Mouse (Mus musculus) granulocyte monocyte progenitor cell, adult 5-6 weeks (primary cell): Measurements from ENCODE around the gene Tmed11. TPM values are rescaled to one million over a fixed set of nuclear protein-coding genes. Genes with fewer than 3 reads are reported as not detected.
"Not testable (repeated sequence)": the region's sequence is repeated elsewhere in the genome, so short reads cannot be mapped to it uniquely, and the experiment has no call there.

Experiments
- ATAC-seq: replicated peaks from 2 replicates; pipeline ENCODE4 v1.8.0; 2016; ENCODE audit warnings: mild to moderate bottlenecking, moderate TSS enrichment, inconsistent platforms; ENCODE audit not compliant: poor library complexity, severe bottlenecking
- total RNA-seq, 2 experiments: library from RNA; stranded (forward) in 1 of 2; stranded (reverse) in 1 of 2; fragments of 200-712, 200-1000 nt in 1 of 2; fragments of >200 nt in 1 of 2; fragmentation: Nextera tagmentation in 1 of 2; gene quantifications; 2 replicates each; pipeline ENCODE4 v1.2.3; 2014 to 2017

Tmed11 gene
- not detected in 2 replicates for total RNA-seq (2014; fragmentation: Nextera tagmentation)
- total RNA-seq (2017), result not detected in 2 replicates

GRCm38 (mm10) chr5:108795263-108795662, at the start of gene Tmed11:
Gene Tmed11 (minus strand): TSS chr5:108795363.
- not testable (repeated sequence) for ATAC-seq

- ATAC-seq, result no peak
Measured at GRCm38 (mm10) chr5:108836156-108836555, 41.0 kb upstream of the Tmed11 start.

- ATAC-seq, result no peak
Measured at GRCm38 (mm10) chr5:108823276-108823675, 28.1 kb upstream of the Tmed11 start.

DNA sequence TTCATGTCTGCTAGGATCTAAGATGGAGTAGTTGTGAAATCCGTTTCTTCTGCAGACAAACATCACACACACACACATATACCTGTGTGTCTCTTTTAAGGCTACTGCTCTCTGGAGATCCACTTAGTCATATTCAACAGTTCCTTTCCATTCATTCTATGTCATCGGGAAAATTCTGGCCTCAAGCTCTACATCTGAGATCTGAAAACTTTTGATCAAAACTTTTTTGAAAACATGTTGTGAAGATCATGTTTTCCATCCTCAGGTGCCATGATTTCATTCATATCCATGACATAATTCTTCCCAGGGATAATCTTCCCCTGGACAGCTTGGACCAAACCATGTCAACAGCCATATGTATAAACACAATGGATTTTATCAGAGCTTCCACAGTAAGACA, 13.6 kb upstream of the Tmed11 start, which contains the start of gene Vmn2r8:
Gene Vmn2r8, minus strand, starts transcription at position 101 of the 400 bp plus-strand sequence.
- ATAC-seq, result not testable (repeated sequence)

- no peak for ATAC-seq
Measured at GRCm38 (mm10) chr5:108803646-108804045, 8.5 kb upstream of the Tmed11 start.

GRCm38 (mm10) chr5:108790385-108790784, 4.8 kb downstream of the Tmed11 start:
- ATAC-seq, result not testable (repeated sequence)

GRCm38 (mm10) chr5:108774630-108775306, 20.4 kb downstream of the Tmed11 start, which contains the start of gene Rnf212:
Gene Rnf212 (minus strand): TSS chr5:108774982.
- no peak for ATAC-seq

DNA sequence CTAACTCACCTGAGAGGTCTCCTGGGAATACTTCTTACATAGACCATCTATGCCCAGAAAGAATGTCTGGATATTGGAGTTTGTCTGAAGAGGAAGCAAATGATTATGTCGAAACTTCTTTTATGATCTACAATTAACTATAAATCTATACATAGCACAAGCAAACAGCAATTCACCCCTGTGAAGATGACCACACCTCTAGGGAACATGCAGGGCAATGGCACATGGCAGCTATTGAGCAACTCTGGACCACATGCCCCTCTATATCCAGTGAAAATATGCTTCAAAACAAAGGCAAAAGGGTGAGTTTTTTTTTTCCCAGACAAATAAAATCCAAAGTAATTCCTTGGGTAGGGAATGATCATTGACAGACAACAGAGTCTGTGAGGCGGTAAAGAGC, 35.2 kb downstream of the Tmed11 start:
- no peak for ATAC-seq

DNA sequence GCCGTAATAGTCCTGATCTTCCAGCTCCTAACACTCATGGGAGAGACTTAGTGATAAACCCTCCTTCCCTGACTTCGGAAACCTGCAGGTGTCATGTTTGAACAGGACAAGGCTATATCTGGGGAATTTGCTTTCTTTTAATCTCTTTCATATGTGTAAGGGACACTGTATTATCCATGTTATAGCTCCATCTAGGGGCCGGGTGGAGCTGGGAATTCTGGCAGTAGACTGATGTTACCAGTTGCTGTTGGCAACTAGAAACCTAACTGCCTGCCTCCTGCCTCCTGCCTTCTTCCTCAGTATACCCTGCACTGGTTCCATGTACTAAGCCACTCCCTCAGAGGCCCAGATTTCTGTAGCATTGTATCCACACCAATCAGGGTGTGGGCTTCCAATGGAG, 36.8 kb downstream of the Tmed11 start:
- no peak for ATAC-seq

DNA sequence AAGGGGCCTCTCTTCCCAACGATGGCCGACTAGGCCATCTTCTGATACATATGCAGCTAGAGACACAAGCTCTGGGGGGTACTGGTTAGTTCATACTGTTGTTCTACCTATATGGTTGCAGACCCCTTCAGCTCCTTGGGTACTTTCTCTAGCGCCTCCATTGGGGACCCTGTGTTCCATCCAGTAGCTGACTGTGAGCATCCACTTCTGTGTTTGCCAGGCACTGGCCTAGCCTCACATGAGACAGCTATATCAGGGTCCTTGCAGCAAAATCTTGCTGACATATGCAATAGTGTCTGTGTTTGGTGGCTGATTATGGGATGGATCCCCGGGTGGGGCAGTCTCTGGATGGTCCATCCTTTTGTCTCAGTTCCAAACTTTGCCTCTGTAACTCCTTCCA, 43.9 kb downstream of the Tmed11 start:
- ATAC-seq, result not testable (repeated sequence)

- no peak for ATAC-seq
Measured at GRCm38 (mm10) chr5:108750328-108751210, 44.6 kb downstream of the Tmed11 start.

- no peak for ATAC-seq
Measured at GRCm38 (mm10) chr5:108744629-108745028, 50.5 kb downstream of the Tmed11 start.

GRCm38 (mm10) chr5:108743856-108744255, 51.3 kb downstream of the Tmed11 start:
- no peak for ATAC-seq

DNA sequence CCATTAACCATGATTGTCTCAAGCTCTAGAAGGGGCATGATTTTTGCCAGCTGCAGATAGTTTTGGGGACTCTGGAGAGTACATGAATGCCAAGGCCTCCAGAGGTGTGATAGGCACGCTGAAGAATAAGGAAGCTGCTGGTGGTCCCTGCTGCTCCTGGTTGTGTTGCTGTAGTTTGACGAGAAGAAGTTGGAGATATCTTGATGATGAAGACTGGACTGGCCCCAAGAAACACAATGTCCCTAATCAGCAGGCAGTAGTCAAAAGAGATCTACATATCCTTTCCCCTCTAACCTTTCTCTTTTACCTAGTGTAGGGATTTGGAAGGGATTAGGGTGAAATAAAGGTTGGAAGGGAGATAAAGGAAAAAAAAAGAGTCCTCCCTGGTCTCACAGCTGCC, 52.6 kb downstream of the Tmed11 start:
- ATAC-seq, result no peak

DNA sequence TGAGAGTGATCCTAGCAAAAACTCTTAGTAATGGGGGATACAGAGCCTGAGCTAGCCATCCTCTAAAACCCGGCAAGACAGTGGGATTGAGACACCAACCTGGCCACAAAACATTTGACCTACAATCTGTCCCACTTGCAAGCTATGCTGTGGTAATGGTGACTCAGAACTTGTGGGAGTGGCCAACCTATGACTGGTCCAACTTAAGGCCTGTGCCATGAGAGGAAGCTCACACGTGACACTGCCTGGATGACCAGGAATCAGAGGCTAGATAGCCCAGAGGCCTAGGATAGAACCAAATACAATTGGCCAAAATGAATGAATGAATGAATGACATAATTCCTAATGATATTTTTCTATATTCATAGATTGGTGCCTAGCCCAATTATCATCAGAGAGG, 53.3 kb downstream of the Tmed11 start:
- no peak for ATAC-seq

DNA sequence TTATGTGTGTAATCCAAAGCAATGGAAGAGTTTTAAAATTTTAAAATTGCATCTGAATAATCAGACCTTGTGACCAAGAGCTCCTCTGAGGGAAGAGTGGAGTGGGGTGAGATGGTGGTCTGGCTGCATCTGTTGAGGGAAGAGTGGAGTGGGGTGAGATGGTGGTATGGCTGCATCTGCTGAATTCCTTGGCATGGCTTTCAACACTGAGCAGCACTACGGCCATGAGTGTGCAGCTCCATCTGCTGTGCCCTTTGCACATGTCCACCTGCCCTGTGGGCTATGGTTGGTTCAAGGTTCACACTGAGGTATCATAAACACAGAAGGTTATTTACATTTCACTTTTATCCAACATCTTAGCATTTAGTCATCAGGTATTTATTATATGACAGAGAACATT, 67.7 kb downstream of the Tmed11 start:
- no peak for ATAC-seq

Other genes starting within 250 kb of the Tmed11 start
- not detected in 2 replicates for gene Cplx1, start 245.3 kb downstream of the Tmed11 start, total RNA-seq (2014; fragmentation: Nextera tagmentation)
- not detected in 2 replicates for gene Cplx1, start 245.3 kb downstream of the Tmed11 start, total RNA-seq (2017)
- 78.7 and 82.2 TPM in 2 replicates for gene Gak, start 165.6 kb downstream of the Tmed11 start, total RNA-seq (2014; fragmentation: Nextera tagmentation)
- 91.8 and 111 TPM in 2 replicates for gene Gak, start 165.6 kb downstream of the Tmed11 start, total RNA-seq (2017)
- gene Tmem175, start 165.6 kb downstream of the Tmed11 start, total RNA-seq (2014; fragmentation: Nextera tagmentation), result 24.4 and 29.3 TPM in 2 replicates
- 11.0 and 17.6 TPM in 2 replicates for gene Tmem175, start 165.6 kb downstream of the Tmed11 start, total RNA-seq (2017)
- 13.3 and 18.6 TPM in 2 replicates for gene Idua, start 135.0 kb downstream of the Tmed11 start, total RNA-seq (2014; fragmentation: Nextera tagmentation)
- gene Idua, start 135.0 kb downstream of the Tmed11 start, total RNA-seq (2017), result 5.9 and 6.4 TPM in 2 replicates
- 9.3 and 9.5 TPM in 2 replicates for gene Dgkq, start 125.7 kb downstream of the Tmed11 start, total RNA-seq (2014; fragmentation: Nextera tagmentation)
- 8.3 and 9.1 TPM in 2 replicates for gene Dgkq, start 125.7 kb downstream of the Tmed11 start, total RNA-seq (2017)
- gene Slc26a1, start 119.8 kb downstream of the Tmed11 start, total RNA-seq (2014; fragmentation: Nextera tagmentation), result not detected in 2 replicates
- 0.10 TPM in 1 of 2 replicates, not detected in the other for gene Slc26a1, start 119.8 kb downstream of the Tmed11 start, total RNA-seq (2017)
- gene Fgfrl1, start 103.0 kb downstream of the Tmed11 start, total RNA-seq (2014; fragmentation: Nextera tagmentation), result 2.0 and 5.1 TPM in 2 replicates
- 0.86 and 1.5 TPM in 2 replicates for gene Fgfrl1, start 103.0 kb downstream of the Tmed11 start, total RNA-seq (2017)
- not detected in 2 replicates for gene Rnf212, start 20.4 kb downstream of the Tmed11 start, total RNA-seq (2014; fragmentation: Nextera tagmentation)
- gene Rnf212, start 20.4 kb downstream of the Tmed11 start, total RNA-seq (2017), result not detected in 2 replicates
- gene Vmn2r8, start 13.5 kb upstream of the Tmed11 start, total RNA-seq (2014; fragmentation: Nextera tagmentation), result not detected in 2 replicates
- gene Vmn2r8, start 13.5 kb upstream of the Tmed11 start, total RNA-seq (2017), result not detected in 2 replicates
- not detected in 2 replicates for gene Vmn2r9, start 57.2 kb upstream of the Tmed11 start, total RNA-seq (2014; fragmentation: Nextera tagmentation)
- gene Vmn2r9, start 57.2 kb upstream of the Tmed11 start, total RNA-seq (2017), result not detected in 2 replicates
- not detected in 2 replicates for gene Vmn2r10, start 211.2 kb upstream of the Tmed11 start, total RNA-seq (2014; fragmentation: Nextera tagmentation)
- not detected in 2 replicates for gene Vmn2r10, start 211.2 kb upstream of the Tmed11 start, total RNA-seq (2017)